Mouse (Mus musculus): ENCODE measurements around the gene Tmem206.
A peak's percentile ranks its signal among the peaks of the same experiment; 100 is the strongest.

Tmem206 gene

DNA sequence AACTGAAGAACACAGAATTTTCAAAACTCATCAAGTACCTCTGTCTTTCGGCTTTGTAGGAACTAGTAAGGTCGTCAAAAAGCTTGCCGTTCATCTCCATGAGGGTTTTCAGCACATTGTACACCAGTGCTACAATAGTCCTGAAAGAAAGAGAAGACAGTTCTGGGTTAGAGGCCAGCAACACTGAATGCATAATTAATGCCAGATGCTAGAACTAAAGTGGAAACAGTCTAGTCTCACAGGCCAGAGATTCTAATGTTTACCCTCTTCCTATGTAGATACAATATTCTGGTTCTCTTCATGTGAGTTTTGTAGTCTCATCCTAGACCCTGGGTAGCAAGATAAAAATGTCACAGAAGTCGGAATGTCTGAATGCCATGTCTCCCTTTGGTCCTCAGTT lies 28.1 kb downstream of the Tmem206 start:
- DNase-seq = no peak

DNA sequence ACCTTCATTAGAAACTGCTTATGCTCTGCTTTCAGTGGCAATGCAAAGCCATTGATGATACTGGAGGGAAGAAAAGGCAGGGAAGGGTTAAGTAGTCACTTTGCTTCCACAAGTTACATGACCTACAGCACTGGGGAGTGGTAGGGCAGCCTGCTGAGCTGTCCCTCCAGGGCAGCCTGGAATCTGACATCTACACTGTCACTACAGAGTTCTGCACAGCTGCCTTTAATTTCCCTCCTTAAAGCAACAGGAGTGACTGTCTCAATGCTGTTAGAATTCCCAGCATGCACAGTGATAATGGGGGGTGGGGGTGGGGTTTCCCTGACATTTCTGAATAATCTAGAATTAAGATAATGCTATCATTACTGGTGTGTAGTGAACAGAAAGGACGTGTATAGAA lies 31.2 kb downstream of the Tmem206 start:
- no peak for DNase-seq

DNA sequence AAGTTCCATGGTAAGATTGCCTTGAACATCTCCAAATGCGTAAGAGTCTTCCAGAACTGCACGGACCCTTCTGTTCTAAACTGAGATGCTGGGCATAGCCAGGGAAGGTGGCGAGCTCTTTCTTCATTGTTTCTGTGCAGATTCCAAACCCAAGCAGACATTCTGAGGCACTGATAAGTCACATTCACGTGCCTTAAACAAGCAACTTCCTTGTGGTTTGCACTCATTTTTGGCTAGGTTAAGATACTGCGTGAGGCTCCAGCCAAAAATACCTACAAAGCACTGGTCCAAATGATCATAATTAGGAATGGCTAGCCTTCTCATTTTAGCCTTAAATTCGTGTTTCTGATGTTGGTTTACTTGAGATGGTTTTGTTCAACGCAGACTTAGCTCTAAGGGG lies 33.8 kb downstream of the Tmem206 start:
- no peak for DNase-seq

DNA sequence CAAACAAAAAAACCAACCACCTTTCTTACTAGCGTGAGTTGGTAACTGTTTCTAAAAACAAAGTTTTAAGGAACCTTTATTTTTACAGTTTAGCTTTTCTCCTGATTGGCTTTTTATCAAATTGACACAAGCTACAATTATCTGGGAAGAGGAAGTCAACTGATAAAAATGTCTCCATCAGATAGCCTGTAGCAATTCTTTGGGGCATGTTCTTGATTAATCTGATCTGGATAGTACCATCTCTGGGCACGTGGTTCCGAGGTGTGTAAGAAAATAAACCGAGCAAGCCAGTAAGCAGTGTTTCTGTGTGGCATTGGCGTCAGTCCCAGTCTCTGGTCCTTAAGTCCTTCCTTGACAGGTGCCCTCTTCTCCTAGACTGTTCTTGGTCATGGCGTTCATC lies 36.7 kb downstream of the Tmem206 start:
- no peak for DNase-seq

DNA sequence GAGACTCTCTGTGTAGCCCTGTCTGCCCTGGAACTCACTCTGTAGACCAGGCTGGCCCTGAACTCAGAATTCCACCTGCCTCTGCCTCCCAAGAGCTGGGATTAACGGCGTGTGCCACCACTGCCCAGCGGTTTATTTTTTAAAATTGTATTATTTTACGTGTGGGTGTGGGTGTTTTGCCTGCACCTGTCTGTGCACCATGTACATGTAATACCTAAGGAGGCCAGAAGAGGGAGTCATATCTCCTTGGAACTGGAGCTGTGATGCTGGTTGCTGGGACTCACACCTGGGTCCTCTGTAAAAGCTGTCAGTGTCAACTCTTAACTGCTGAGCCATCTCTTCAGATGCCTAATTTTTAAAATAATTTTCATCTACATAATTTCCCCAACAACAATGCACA lies 38.8 kb downstream of the Tmem206 start:
- DNase-seq = peak; percentile 79

DNA sequence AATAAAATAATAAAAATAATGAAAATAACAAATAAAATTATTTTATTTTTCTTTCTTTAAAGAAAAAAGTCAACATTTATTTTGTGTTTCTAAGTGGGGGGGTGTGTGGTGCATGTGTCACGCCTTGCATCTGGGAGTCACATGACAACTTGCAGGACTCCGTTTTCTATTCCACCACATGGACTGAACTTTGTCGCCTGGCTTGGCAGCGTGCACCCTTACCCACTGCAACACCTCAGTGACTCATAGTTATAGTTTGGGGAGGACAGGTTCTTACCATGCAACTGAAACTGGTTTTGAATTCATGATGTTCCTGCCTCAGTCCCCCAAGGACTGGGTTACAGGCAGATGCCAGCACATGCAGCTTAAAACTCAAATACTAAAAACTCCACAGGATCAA lies 42.5 kb downstream of the Tmem206 start:
- no peak for DNase-seq

DNA sequence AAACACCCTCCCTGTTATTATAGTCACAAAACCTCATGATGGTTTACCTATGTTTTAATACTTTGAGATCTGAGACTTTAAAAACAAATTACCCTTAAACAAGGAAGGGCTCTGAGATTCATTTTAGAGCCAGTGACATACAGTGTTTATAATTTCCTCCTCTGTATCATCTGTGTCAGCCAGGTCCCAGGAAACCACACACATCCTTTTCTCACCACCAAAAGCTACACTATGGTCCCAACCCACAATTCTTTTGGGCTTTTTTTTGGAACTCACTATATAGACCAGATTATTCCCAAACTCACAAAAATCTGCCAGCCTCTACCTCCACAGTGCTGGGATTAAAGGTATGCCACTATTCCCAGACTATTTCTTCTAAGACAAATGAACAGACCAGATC lies 43.4 kb downstream of the Tmem206 start:
- no peak for DNase-seq

DNA sequence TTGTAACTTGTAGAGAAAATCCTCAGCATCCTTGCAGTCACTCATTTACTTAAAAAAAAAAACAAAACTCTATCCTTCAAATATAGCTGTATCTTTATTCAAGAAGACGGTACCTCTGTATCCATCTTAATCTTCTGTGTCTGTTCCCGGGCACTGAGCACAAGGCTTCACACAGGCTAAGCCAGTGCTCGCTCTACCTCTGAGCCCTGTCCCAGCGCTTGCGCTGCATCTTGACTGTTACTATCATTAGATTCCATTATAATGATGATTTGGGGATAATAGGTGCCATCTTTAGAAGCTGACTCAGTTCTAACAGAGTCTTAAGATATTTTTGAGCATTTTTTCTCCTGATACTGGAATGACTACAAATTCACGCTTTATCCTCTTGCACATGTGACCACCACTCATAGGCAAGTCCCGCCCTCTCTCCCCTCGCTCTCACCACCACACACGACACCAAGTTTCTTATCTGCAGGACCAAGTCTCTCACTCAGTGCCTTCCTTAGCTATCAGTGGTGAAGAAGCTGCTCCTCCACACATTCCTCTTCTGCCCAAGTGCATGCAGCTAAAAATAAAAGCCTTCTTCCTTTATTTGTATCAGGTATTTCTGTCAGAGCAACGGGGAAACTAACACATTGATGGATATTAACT lies 49.4 kb downstream of the Tmem206 start:
- DNase-seq = no peak

DNA sequence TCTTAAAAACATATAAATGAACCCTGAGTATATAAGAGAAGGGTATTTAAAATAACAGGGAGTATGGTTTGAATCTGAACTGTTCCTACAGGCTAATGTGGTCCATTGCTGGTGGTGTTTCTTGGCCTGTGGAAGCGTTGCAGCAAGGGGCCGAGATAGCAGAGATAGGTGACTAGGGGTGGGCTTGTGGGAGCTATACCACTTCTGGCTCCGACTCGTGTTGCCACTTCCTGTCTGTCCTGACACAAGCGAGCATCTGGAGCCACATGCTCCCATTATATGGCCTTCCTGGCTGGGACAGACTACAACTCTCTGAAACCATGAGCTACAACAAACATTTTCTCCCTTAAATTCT lies 49.9 kb downstream of the Tmem206 start:
- DNase-seq = no peak

DNA sequence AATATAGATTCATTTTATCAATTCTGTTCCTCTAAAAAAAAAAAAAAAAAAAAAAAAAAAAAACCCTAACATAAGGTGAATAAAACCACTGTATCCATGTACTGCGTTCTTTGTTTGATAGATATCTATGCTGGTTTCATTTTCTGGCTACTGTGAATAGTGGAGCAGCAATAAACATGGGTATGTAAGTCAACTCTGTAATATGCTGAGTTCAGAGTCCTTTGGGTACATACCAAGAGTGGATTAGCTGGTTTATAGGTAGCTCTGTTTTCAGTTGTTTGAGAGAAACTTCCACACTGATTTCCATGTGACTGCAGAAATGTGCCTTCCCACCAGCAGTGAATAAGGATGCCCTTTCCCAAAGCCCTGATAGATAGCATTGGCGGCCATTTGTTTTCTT lies 52.4 kb downstream of the Tmem206 start:
- DNase-seq = no peak

DNA sequence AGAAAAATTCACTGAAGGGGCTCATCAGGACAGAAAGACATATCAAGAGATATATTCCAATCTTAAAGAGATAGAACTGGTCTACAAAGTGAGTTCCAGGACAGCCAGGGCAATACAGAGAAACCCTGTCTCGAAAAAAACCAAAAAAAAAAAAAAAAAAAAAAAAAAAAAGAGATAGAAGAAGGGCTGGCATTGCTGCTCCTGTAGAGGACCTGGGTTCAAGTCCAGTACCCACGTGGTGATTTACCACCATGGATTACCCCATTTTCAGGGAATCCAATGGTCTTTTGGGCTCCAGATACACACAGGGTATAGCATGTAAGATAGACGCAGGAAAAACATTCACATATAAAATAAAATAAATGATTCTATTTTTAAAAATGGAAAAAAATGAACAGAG lies 55.1 kb downstream of the Tmem206 start:
- no peak for DNase-seq

DNA sequence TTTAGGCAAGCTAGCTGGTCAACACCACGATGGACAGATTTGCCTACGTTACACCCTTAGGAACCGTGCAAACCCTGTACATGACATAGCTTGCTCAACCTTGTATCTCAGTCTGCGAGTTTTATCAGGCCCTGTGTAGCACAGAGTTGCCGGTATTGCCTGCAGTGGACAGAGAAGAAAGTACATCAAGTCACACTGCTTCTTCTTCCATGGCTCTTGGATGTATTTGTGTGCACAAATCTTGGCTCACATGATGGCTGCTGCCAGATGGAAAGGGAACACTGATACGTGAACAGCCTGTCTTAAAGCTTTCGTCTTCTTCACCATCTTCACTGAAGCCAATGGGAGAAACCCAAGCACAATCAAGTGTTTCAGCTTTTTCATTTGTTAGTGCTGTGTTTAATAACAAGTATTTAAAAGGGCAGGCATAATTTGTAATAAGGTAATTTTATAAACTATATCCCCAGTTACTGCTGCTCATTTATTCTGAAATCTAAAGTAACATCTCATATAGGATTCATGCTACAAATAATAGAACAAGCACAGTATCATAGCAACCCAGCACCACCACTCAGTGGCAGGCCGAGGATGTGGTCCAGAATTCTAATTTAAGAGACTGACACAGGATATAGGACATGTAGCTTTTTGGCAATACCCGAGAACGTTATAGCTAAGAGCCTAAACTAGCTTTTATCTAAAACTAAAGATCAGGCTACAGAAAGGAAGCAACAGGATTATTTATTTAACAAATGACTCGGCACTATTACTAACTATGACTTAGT lies 56.4 kb downstream of the Tmem206 start:
- DNase-seq = no peak

DNA sequence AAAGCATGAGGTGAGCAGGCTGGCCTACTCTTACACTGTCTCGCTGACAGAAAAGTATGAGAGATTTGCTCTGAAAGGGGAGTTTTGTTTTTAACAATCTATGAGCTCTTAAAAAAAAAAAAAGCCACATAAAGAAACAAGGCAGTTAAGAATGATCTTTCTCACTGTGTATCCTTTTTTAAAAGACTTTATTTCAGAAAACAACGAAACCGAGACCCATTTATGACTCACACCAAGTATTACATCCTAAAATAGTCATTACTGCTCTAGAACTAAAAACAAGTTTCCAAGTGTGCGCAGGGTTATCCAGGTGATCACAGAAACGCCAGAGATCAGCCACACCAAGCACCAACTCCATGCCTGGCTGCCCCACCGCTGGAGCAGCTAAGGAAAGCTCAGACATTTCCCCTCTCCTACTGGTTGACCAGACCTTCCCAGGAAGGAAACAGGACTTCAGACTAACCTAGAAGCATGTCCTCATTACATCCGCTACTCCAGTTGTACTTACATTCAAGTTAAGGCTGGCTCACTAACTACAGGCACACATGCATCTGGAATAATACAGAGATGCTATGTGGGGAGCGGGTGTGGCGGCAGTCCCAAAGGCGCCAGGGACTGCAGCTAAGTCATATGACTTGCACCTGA lies 59.2 kb downstream of the Tmem206 start:
- DNase-seq = no peak

DNA sequence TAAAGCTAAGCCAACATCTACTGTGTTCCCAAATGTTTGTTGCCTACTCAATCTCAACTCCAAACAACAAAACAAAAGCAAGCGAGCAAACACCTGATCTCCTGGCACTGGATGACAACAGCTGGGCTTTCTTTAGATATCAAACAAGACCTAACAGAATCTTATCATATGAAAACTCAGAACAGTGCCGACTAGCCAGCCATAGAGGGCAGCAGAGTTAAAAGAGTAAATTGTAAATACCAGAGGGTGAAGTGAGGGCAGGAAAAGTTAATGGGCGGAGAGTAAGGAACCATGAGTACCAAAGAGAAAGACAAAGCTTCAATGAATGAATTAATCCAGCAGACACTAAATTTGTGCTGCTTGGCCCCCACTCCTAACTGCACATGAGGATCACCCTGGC lies 65.6 kb downstream of the Tmem206 start:
- DNase-seq = peak; percentile 92

DNA sequence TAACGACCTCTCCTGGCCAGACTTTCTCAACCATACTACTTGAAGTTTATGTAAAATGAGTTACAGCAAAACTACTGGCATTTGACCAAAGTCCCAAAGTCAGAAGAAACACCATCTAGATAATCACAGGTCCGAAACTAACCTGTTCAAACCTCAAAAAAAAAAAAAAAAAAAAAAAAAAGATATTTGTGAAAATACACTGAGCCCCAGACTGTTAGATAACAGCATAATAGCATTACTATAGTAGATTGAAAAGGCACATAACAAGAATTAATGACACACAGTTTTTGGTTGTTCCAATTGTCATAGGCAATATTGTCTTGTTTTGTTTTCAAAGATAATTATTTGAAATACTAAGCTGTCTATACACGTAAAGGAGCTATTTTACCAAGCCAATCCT lies 67.8 kb downstream of the Tmem206 start:
- no peak for DNase-seq

DNA sequence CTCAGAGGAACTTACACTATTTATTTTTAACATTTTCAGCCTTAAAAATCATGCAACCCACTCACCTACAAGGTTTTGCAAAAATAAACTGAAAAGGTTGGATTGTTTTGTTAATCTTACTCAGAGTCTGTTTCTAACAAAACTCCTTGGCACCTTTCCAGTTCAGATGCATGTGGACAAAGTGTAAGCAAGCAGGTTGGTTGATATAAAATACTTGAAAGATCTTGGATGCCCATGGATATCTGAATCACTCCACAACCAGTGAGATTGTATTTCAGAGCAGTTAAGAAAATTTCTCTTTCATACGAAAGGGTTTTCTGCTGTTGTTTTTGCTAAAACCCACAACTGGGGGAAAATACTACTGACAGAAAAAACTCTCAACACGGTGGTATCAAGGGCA lies 68.4 kb downstream of the Tmem206 start:
- DNase-seq = peak; percentile 65

DNA sequence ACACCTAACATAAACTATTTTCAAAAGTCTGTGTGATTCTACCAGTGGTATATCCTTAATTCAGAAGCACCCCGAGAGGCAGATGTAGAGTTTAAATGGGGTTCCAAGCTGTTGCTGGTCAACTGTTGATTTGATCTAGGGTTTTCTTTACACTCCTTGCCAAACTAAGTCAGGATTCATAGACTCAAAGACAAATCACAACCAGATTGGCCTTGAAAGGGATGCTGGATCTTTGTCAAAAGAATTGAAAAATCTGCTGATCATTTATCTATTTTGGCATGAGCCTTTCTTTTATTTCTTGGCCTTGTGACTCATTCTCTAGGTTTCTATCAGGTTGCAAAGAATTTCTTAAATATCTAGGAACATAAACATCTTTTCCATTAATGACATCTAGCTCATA lies 69.5 kb downstream of the Tmem206 start:
- DNase-seq = no peak

DNA sequence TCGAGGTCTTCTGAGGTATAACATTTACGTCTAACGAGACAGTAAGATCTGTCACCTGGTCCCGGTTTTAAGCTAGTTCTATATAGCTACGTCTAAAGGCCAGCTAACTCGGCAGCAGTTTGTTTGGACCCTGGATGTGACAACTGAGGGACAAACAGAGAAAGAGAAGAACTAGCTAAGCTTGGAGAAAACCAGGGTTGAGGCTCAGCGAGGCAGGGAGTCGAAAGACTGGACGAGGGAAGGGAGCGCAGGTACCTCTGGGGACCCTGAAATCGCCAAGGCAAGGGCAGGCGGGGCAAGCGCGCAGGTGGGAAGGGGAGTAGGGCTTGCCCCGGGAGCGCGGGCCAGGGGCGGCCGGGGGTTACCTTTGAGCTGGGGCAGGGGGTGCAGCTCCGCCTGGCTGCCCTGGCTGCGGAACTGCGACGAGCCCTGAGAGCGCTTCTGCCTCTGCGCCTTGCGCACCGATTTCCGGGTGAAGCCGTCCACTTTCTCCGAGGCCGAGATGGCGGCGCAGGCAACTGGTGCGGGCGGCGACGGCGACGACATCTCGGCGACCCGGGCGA lies 70.2 kb downstream of the Tmem206 start:
- DNase-seq = peak; percentile 58

DNA sequence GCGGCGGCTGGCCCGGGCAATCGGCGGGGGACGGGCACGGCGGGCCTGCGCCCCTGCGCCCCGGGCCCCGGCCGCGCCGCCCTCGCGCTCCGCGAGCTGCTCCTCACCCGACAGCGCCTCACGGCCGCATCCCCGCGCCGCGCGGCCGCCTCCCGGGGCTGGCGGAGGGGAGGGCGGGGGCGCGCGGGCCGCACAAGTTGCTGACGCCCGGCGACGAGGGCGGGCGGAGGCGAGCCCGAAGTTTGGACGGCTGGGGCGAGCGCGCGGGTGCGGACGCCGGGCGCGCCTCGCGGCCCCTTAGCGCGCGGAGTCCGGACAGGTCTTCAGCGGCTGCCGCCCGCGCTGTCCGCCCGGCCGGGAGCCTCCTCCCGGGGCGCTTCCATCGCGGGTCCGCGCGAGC lies 70.7 kb downstream of the Tmem206 start:
- peak; percentile 60 for DNase-seq

DNA sequence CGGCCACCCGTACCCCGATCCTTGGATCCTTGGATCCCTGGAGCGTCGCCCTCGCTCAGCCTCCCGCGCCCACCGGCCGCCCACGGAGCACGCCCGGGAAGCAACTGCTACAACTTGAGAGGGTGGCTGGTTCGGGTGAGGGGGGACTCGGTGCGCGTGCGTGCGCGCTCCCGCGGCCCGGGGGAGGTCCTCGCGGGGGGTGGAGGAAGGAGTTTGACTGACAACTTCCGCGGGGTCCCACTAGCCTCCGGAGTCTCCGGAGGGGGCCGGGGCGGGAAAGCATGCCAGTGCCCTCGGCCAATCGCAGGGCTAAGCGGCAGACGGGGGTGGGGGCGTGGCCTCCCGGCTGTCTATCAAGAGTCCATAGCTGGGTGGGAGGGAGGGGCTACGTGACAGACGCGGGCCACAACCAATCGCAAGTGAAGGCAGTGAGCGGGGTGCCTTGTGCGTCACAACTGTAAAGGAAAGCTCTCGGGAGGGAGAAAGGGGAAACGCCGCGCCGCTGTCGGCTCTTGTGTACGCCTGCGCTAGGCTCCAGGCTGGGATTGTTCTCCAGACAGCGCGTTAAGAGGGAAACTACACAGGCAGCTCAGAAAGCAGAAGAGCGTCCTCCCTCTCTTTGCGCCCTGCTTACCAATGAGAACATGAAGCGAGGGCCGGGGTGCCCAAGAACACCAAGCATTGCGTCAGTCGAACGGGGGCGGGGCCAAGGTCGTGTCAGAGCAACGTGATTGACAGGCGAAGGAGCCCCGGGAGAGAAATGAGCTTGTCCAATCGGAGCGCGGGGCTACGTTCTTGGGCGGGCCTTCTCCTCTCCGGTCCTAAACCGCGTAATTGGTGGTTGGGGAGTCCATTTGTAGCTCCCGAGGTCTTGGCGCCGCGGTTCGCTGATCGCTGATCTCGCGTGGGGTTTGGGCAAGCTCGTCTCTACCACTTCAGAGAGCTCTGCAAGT lies 71.5 kb downstream of the Tmem206 start:
- peak; percentile 100 for DNase-seq
